Mouse (Mus musculus): Measurements from ENCODE around the gene Med15. TPM values are rescaled to one million over a fixed set of nuclear protein-coding genes. Genes with fewer than 3 reads are reported as not detected.
A peak's percentile ranks its signal among the peaks of the same experiment; 100 is the strongest.

The Med15 gene
- polyA plus RNA-seq, 1 experiment from 2014 or later: 55.1 TPM

GRCm38 (mm10) chr16:17656212-17656871 is 76.3 kb downstream of the Med15 start:
- 94% methylated on average over 5 of the region's 5 CpGs for WGBS
- Histone ChIP-seq H3K36me3 (peaks cover 95% of the 10 kb centered on the region), H3K4me3 (no peak overlapping the region), H3K4me1 (no peaks in the 10 kb centered on the region), H3K9me3 (replicated peaks) (no peaks in the 10 kb centered on the region), H3K27ac (no peak overlapping the region), H3K27me3 (ENCODE audit: low read depth, poor library complexity, severe bottlenecking) (no peaks in the 10 kb centered on the region)
- no peak for DNase-seq (ENCODE audit: low spot score)

DNA sequence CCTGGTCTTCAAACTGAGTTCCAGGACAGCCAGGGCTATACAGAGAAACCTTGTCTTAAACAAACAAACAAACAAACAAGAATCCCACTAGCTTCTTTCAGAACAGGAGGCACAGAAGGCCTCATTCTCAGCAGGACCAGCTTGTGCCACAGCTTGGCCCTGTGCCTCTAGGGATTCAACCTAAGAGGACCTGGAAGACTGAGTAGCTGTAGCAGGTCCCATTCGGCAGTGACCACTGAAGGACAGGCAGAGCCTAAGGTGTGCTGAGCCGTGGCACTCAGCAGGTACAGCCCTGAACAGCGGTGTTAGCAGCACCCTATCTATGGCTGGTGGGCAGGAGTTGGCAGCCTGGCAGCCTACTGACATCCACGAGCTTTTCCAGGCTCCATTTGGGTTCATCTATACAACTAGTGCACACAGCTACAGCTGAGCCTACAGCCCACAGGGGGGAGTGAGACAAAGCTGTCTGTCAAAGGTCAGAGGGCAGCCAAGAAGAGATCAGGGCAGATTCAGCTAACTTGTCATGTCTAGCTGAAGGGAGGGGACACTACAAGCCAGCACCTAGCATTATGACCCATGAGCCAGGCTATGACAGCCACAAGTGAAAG is 78.4 kb downstream of the Med15 start:
- DNase-seq (ENCODE audit: low spot score): no peak
- no peaks in the 10 kb centered on the region for H3K27me3 ChIP-seq (ENCODE audit: low read depth, poor library complexity, severe bottlenecking)
- no peak overlapping the region for H3K4me3 ChIP-seq
- 91% methylated on average over 4 of the region's 4 CpGs for WGBS
- no peaks in the 10 kb centered on the region for H3K4me1 ChIP-seq
- peaks cover 95% of the 10 kb centered on the region for H3K36me3 ChIP-seq
- H3K9me3 ChIP-seq (replicated peaks): no peaks in the 10 kb centered on the region
- H3K27ac ChIP-seq: no peak overlapping the region

DNA sequence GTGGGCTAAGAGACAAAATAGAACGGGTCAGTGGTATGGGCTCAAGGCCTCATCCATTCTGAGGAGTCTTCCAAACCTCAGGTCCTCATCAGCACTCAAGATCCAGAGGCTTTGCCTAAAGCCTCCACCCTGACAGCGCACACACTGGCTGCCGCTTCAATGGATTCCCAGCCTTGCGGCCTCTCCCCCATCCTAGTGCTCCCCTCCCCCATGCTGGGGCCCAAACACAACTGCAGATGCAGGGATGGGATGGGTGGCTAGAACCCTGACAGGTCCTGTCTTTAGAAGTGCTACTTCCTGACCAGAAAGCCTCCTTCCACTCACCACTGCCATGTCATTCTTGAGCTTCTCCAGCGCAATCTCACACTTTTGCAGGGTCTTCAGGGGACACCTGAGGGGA is 79.1 kb downstream of the Med15 start:
- Histone ChIP-seq H3K9me3 (replicated peaks) (no peaks in the 10 kb centered on the region), H3K4me3 (no peak overlapping the region), H3K4me1 (no peaks in the 10 kb centered on the region), H3K27me3 (ENCODE audit: low read depth, poor library complexity, severe bottlenecking) (no peaks in the 10 kb centered on the region), H3K27ac (no peak overlapping the region), H3K36me3 (peaks cover 97% of the 10 kb centered on the region)
- 92% methylated on average over 5 of the region's 5 CpGs for WGBS
- DNase-seq (ENCODE audit: low spot score): no peak

DNA sequence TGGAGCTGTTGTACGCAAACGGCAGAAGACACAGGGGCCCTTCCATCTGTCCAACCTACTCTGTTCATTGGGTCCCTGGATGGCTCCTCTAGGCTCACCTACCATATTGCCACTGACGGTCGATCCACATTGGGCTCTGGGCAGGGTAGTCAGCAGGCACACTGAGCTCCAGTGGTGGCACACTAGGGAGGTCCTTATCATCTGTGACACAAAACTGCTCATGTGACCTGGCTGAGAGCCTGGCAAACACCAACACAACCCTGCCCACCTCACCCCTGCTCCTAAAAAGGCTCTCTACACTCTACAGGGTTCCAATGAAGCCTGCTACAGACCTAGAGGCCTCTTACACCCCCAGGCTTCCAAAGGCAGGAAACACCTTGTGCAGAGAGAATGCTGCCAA is 80.1 kb downstream of the Med15 start:
- H3K4me1 ChIP-seq: no peaks in the 10 kb centered on the region
- H3K36me3 ChIP-seq: peaks cover 96% of the 10 kb centered on the region
- 94% methylated on average over 4 of the region's 4 CpGs for WGBS

GRCm38 (mm10) chr16:17650711-17651110 is 82.0 kb downstream of the Med15 start:
- no peak overlapping the region for H3K4me3 ChIP-seq
- H3K36me3 ChIP-seq: peaks cover 81% of the 10 kb centered on the region
- no peaks in the 10 kb centered on the region for H3K27me3 ChIP-seq (ENCODE audit: low read depth, poor library complexity, severe bottlenecking)
- WGBS: 97% methylated on average over 1 of the region's 1 CpGs
- H3K9me3 ChIP-seq (replicated peaks): no peaks in the 10 kb centered on the region
- no peak for DNase-seq (ENCODE audit: low spot score)
- H3K27ac ChIP-seq: no peak overlapping the region
- peaks cover 14% of the 10 kb centered on the region for H3K4me1 ChIP-seq

More for the DNA sequence above, 80.1 kb downstream of the Med15 start:
- Histone ChIP-seq H3K4me3 (no peak overlapping the region), H3K9me3 (replicated peaks) (no peaks in the 10 kb centered on the region), H3K27ac (no peak overlapping the region), H3K27me3 (ENCODE audit: low read depth, poor library complexity, severe bottlenecking) (no peaks in the 10 kb centered on the region)
- DNase-seq (ENCODE audit: low spot score): no peak

DNA sequence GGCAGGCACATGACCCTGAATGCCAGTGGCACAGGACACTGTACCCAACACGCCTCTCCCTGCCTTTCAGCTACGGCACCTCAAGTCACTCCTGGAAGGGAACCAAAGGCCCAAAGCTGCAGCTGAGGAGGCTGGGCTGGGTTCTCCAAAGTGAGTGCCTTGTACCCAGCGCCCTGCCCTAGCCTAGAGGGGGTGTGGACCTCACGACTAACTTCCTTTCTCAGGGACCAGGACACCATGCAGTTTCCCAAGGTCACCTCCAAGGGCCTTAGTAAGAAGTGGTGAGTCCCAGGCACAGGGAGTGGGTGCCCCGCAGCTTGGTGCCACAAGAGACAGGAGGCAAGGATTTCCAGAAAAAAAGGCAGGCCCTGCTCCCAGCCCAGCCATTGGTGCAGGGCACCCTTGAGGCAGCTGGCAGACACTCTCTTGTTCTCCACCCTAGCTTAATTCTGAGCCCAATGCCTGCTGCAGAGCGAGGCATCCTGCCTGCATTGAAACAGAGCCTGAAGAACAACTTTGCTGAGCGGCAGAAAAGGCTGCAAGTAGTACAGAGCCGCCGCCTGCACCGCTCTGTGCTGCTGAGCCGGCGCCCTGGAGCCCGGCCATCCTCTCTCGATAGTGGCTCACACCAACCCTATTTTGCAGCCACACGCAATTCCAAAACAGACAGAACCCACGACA is 82.6 kb downstream of the Med15 start:
- no peak overlapping the region for H3K27ac ChIP-seq
- peaks cover 14% of the 10 kb centered on the region for H3K4me1 ChIP-seq
- DNase-seq (ENCODE audit: low spot score): no peak
- H3K9me3 ChIP-seq (replicated peaks): no peaks in the 10 kb centered on the region
- H3K27me3 ChIP-seq (ENCODE audit: low read depth, poor library complexity, severe bottlenecking): no peaks in the 10 kb centered on the region
- peaks cover 74% of the 10 kb centered on the region for H3K36me3 ChIP-seq
- 87% methylated on average over 16 of the region's 16 CpGs for WGBS
- no peak overlapping the region for H3K4me3 ChIP-seq

GRCm38 (mm10) chr16:17647566-17648340 is 84.9 kb downstream of the Med15 start:
- no peak overlapping the region for H3K27ac ChIP-seq
- H3K4me3 ChIP-seq: no peak overlapping the region
- WGBS: 88% methylated on average over 10 of the region's 10 CpGs
- no peaks in the 10 kb centered on the region for H3K9me3 ChIP-seq (replicated peaks)
- no peak for DNase-seq (ENCODE audit: low spot score)
- H3K36me3 ChIP-seq: peaks cover 68% of the 10 kb centered on the region
- no peaks in the 10 kb centered on the region for H3K27me3 ChIP-seq (ENCODE audit: low read depth, poor library complexity, severe bottlenecking)
- peaks cover 14% of the 10 kb centered on the region for H3K4me1 ChIP-seq

- no peak for DNase-seq (ENCODE audit: low spot score)
- H3K27ac ChIP-seq: peak overlapping the region; percentile 84; the same call in 1 of the 2 replicates
- peaks cover 14% of the 10 kb centered on the region for H3K4me1 ChIP-seq
- WGBS: 19% methylated on average over 1 of the region's 1 CpGs
- H3K4me3 ChIP-seq: peak overlapping the region; percentile 70
- H3K27me3 ChIP-seq (ENCODE audit: low read depth, poor library complexity, severe bottlenecking): no peaks in the 10 kb centered on the region
- no peaks in the 10 kb centered on the region for H3K9me3 ChIP-seq (replicated peaks)
- peaks cover 68% of the 10 kb centered on the region for H3K36me3 ChIP-seq
Observed at GRCm38 (mm10) chr16:17647156-17647555, 85.5 kb downstream of the Med15 start.

GRCm38 (mm10) chr16:17646310-17647114 is 86.2 kb downstream of the Med15 start, which contains the start of gene Ccdc74a:
TSS of gene Ccdc74a (plus strand) at chr16:17646470.
- Histone ChIP-seq H3K4me1 (peaks cover 14% of the 10 kb centered on the region), H3K36me3 (peaks cover 66% of the 10 kb centered on the region), H3K4me3 (peak within 1 kb of the TSS; percentile 70), H3K27me3 (ENCODE audit: low read depth, poor library complexity, severe bottlenecking) (no peaks in the 10 kb centered on the region), H3K9me3 (replicated peaks) (no peaks in the 10 kb centered on the region), H3K27ac (peak within 1 kb of the TSS; percentile 84)
- WGBS: 3% methylated on average over 65 of the region's 65 CpGs
- DNase-seq (ENCODE audit: low spot score): peak; percentile 89

GRCm38 (mm10) chr16:17643437-17643990 is 89.2 kb downstream of the Med15 start:
- 93% methylated on average over 4 of the region's 4 CpGs for WGBS
- Histone ChIP-seq H3K36me3 (peaks cover 68% of the 10 kb centered on the region), H3K4me1 (peaks cover 14% of the 10 kb centered on the region), H3K27me3 (ENCODE audit: low read depth, poor library complexity, severe bottlenecking) (no peaks in the 10 kb centered on the region), H3K4me3 (no peak overlapping the region), H3K27ac (no peak overlapping the region), H3K9me3 (replicated peaks) (no peaks in the 10 kb centered on the region)
- DNase-seq (ENCODE audit: low spot score): no peak

GRCm38 (mm10) chr16:17642311-17642710 is 90.4 kb downstream of the Med15 start:
- DNase-seq (ENCODE audit: low spot score): no peak
- peaks cover 13% of the 10 kb centered on the region for H3K4me1 ChIP-seq

DNA sequence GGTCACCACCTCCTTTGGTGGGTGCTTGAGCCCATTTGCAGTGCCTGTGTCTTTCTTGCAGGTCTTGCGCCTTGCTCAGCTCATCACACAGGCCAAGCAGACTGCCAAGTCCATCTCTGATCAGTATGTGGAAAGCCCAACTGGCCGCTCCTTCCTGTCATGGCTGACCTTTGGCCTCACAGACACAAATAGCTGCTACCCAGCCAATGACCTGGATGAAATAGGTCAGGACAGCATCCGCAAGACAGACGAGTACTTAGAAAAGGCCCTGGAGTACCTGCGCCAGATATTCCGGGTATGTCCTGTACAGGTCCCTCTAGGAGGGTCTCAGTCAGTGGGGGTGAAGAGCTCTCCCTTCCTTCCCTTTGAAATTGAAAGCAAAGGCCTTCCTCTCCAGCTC is 91.4 kb downstream of the Med15 start:
- 87% methylated on average over 6 of the region's 6 CpGs for WGBS
- no peak overlapping the region for H3K27ac ChIP-seq
- H3K9me3 ChIP-seq (replicated peaks): no peaks in the 10 kb centered on the region
- no peak overlapping the region for H3K4me3 ChIP-seq
- peaks cover 4% of the 10 kb centered on the region for H3K4me1 ChIP-seq
- no peak for DNase-seq (ENCODE audit: low spot score)
- H3K27me3 ChIP-seq (ENCODE audit: low read depth, poor library complexity, severe bottlenecking): no peaks in the 10 kb centered on the region
- peaks cover 79% of the 10 kb centered on the region for H3K36me3 ChIP-seq

More at GRCm38 (mm10) chr16:17642311-17642710, 90.4 kb downstream of the Med15 start:
- 90% methylated on average over 8 of the region's 8 CpGs for WGBS
- Histone ChIP-seq H3K27me3 (ENCODE audit: low read depth, poor library complexity, severe bottlenecking) (no peaks in the 10 kb centered on the region), H3K36me3 (peaks cover 69% of the 10 kb centered on the region), H3K27ac (no peak overlapping the region), H3K9me3 (replicated peaks) (no peaks in the 10 kb centered on the region), H3K4me3 (no peak overlapping the region)

Data from limb, embryonic 10.5 days (tissue).